Mouse (Mus musculus) spleen, adult 10 weeks (tissue): ENCODE results near the gene Insr. TPM values are rescaled to one million over a fixed set of nuclear protein-coding genes. Genes with fewer than 3 reads are reported as not detected.

ENCODE experiments used
- polyA plus RNA-seq: library from polyadenylated mRNA; stranded (reverse); fragments of 350-450 nt; fragmentation: Illumina TruSeq; extraction: RNeasy Lipid Tissue Mini Kit (QIAGEN cat#74804); gene quantifications from one replicate; pipeline ENCODE4 v1.2.3, GENCODE M21; 2015; ENCODE audit warnings: low replicate concordance; ENCODE audit not compliant: insufficient read depth

Insr gene
- 21.4 TPM for polyA plus RNA-seq

GRCm38 (mm10) chr8:3278934-3279720 is at the start of gene Insr:
TSS of gene Insr (minus strand) at chr8:3279617.

Other genes starting within 250 kb of the Insr start
- 49.1 TPM for gene A430078G23Rik, start 73.8 kb upstream of the Insr start, polyA plus RNA-seq
- gene Arhgef18, start 113.4 kb upstream of the Insr start, polyA plus RNA-seq = 73.9 TPM
- gene Pex11g, start 188.1 kb upstream of the Insr start, polyA plus RNA-seq = 2.1 TPM
- gene Tex45, start 191.2 kb upstream of the Insr start, polyA plus RNA-seq = not detected
- gene Zfp358, start 213.5 kb upstream of the Insr start, polyA plus RNA-seq = 7.4 TPM
- 78.9 TPM for gene Mcoln1, start 220.8 kb upstream of the Insr start, polyA plus RNA-seq
- 33.6 TPM for gene Pnpla6, start 235.8 kb upstream of the Insr start, polyA plus RNA-seq